Mouse (Mus musculus) gastrocnemius, postnatal 25 days (tissue): Measurements from ENCODE around the gene Bcar3. TPM values are rescaled to one million over a fixed set of nuclear protein-coding genes. Genes with fewer than 3 reads are reported as not detected.

Source experiments
- DNase-seq: peaks from one replicate; pipeline ENCODE4 v3.0.0; 2022
- total RNA-seq, 2 experiments: library from RNA; stranded (reverse); gene quantifications; 1 replicate in 1 of 2; 2 replicates in 1 of 2; pipeline ENCODE4 v1.2.3; 2021

Gene Bcar3
- total RNA-seq, 2 experiments from 2014 or later: 3.4 to 4.4 TPM

GRCm38 (mm10) chr3:122292300-122293222 is 1.4 kb upstream of the Bcar3 start:
- peak; percentile 90 for DNase-seq

- DNase-seq: peak; percentile 92
These were observed 548 bp upstream of the Bcar3 start for GRCm38 (mm10) chr3:122293223-122293953.

GRCm38 (mm10) chr3:122295511-122295910 is 1.6 kb downstream of the Bcar3 start:
- no peak for DNase-seq

GRCm38 (mm10) chr3:122296979-122297378 is 3.0 kb downstream of the Bcar3 start:
- peak; percentile 27 for DNase-seq

DNA sequence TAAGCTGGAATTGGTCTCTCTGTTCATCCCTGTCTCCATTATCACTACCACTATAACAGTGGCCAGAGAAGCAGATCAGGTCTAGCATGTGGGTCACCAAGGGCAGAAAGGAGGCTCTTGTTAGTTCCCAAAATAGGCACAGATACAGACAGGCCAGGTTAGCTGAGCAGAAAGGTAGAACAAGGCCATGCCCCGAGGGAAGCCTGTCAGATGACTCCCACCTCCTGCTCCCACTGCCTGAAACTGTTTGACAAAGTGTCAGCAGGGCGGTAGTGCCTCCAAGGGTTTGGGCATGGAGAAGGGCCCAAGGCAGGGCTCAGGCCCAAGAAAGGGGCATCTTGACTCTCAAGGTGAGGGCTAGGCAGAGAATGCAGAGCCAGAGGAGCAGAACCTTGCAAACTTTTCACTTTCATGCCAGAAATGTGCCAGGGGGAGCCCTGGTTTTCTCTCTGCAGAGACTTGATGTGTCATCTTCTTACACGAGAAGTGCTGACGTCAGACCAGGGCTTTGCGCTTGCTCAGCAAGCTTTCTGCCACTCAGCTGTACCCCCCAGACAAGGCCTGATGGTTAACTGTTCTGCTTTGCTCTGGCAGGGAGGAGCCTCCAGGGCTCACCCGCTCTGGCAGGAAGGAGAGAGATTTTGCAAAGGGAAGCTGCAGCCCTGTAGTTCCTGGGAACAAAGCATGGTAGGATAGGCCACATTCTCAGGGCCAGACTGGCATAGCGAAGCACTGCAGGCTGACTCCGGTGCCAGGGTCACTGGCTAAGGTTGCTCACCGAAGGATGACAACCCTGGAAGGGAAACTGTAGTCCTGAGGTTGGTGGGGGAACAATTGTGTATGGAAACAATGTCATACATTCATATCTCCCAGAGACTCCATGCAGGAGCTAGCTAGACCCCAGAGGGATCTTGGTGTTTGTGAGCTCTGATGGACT is 7.3 kb downstream of the Bcar3 start:
- peak; percentile 44 for DNase-seq

DNA sequence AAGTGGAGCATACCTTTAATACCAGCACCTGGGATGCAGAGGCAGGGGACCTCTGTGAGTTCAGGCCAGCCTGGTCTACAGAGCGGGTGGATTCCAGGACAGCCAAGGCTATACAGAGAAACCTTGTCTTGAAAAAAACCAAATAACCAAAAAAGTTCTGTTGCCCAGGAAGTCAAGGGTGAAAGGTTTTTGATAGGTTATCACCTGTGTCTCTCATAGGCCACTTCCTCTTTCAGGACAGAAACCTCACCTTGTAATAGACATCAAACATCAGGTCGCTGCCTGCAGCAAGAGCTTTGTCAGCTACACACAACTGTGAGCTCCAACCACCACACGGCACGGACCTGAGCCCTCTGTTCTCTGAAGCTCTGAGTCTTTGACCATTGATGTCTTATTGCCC is 10.6 kb downstream of the Bcar3 start:
- DNase-seq: no peak

DNA sequence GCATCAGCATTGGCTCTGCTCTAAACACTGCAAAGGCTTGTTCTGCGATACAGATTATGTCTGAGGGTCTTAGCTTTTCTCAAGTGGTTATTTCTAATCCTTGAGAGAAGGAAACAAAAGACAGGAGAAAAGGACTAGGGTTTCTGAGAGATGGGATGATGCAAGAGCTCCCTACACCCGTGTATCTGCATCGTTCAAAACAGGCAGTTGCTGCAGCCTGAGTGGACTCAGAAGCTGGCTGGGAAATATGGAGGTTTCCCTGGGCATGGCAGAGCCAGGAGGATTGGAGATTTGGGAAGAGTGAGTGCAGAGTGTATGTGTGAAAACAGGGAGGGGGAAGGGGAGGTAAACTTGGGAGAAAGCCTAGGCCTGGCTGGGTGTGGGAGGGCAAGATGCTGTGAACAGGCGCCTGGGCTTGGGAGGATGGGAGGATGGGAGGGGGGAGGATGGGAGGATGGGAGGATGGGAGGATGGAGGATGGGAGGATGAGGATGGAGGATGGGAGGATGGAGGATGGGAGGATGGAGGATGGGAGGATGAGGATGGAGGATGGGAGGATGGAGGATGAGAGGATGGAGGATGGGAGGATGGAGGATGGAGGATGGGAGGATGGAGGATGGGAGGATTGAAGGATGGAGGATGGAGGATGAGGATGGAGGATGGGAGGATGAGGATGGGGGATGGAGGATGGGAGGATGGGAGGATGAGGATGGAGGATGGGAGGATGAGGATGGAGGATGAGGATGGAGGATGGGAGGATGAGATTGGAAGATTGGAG is 14.1 kb downstream of the Bcar3 start:
- DNase-seq: no peak

DNA sequence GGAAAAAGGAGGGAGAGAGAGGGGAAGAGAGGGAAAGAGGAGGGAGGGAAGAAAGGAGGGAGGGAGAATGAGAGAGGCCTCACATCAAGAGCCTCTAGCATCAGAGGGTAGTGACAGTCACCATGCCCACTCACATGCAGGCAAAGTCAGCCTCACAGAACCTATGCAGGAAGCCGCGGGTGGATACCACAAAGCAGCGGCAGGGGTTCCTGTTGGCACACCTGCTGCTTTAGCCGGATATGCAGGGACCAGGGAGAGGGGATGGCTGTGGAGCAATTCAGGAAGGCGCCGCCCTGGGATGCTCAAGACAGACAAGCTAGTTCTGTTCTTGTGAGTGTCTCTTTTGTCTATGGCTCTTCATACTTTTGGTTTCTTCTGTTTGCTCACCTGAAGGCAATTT is 15.0 kb downstream of the Bcar3 start:
- DNase-seq: no peak

DNA sequence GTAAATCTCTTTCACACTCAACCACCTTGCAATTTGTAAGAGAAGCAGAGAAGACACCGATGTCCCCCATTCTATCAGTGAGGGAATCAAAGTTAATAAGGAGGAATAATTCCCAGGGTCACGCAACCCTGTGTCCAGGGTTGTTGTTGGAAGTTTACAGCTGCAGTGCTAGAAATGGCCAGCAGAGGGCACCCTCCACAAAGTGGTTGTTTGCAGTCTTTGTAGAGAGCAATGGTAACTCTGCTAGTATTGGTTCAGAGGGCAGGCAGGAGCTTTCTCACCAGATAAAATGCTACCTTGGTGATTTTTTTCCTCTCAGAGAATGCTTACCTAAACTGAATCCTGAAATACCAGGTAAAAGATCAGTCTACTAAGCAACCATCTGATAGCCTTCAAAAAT is 18.1 kb downstream of the Bcar3 start:
- peak; percentile 43 for DNase-seq

DNA sequence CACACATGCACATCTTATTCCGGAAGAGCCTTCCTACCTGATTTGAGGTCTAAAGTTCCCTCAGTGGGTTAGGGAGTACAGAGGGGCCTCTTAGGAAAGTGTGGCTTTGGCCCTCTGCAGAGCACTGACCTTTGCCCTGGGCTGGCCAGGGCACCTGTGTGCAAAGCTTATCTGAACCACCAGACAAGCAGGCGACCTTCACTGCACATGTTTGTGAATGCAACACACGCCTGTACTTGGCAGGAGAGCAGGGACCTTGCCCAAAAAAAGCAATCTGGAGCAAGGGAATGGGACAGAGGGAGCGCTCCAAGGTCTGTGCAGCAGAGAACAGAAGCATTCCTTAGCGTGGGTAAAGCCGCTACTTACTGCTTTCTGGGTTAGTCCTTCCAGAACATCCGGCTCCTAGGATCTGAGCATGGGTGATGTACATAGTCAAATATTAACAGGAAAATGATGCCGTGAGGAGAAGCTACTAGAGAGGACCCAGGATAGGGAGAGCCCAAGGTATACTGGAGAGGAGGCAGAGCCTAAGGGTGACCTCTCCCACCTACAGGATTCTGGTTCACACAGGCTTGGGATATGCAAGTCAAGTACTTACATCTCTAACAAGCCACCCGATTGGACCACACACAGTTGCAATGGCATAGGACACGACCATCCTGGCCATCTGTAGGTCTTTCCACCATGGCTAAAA is 19.1 kb downstream of the Bcar3 start:
- DNase-seq: no peak

- DNase-seq: no peak
These were observed 20.0 kb downstream of the Bcar3 start for GRCm38 (mm10) chr3:122313936-122314335.

DNA sequence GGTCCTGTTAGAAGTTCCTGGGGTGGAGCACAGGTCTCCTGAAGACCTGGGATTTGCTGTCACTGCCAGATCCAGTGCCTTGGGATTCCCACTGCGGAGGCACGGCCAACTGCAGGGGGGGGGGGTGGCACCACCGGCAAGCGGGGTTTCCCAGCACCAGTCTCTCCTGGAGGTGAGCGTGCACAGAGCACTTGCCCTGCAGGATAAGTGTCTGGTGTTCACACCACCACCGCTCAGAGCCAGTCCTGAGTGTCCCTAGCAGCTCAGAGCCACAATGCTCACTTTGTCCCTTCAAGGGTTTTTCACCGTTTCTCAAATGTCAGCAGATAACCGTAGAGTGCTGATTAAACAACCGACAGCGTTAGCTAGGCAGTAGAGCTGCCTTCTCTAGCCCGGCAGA is 22.7 kb downstream of the Bcar3 start:
- DNase-seq: no peak

GRCm38 (mm10) chr3:122317339-122317738 is 23.4 kb downstream of the Bcar3 start:
- DNase-seq: no peak

DNA sequence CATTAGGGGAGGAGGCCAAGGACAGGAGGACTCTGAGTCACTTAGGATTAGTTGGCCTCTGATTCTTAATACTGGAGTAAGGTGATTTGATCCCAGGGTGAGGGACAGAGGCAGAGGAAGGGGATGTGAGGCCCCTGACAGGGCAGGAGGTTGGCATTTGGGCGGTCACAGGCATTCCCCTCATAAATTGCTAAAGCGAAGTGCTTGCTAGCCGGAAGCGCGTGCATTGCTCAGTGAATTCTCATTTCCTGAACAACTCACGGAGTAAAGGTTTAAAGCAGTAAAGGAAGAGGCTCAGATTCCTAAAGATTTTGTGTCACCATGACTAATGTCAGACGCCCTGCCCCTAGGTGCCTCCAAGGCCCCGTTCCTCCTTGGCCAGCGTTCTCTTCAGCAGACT is 28.3 kb downstream of the Bcar3 start:
- DNase-seq: no peak

DNA sequence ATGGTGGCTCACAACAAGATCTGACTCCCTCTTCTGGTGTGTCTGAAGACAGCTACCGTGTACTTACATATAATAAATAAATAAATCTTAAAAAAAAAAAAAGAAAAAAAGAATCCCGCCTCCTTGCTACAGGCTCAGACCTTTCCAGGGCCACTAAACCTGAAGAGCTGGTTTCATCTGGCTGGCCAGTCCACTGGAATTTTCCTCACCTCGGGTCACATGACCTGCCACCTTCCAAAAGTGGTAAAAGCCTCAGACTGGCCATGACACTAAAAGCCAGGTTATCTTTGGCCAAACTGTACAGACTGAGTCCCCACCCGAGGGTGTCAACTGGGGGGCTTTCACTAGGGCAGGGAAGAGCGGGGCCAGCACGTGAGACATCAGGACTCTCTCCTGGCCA is 29.9 kb downstream of the Bcar3 start:
- DNase-seq: no peak

DNA sequence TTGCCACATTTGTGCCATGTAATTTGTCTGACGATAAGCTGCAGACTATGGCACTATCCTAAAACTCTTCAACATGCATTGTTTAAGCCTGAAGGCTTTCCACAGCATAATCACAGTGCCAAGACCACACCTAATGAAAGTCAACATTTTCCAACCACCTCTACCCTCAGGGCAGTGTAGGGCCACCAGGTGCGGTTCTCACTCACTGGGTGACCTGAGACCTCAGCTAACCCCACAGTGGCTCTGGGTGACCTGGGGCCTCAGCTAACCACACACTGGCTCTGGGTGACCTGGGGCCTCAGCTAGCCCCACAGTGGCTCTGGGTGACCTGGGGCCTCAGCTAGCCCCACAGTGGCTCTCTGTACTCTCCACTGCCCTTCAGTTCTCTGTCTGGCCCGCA is 30.6 kb downstream of the Bcar3 start:
- no peak for DNase-seq

DNA sequence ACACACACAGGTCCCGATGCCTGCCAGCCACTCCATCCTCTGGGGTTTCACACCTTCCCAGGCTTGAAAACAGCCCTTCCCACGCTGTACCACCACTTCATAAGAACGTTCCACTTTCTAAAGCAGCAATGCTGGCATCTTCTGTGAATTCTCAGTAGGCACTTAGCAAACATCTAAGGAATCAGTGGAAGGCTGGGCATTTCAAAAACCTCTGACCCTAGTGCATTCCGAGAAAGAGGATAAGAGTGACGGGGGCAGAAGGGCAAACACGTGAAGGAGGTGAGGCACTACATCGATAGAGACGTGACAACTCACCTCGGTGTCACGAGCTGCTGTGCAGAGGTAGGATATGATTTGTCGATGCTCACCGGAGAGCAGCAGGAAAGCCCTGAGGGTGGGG is 36.5 kb downstream of the Bcar3 start:
- DNase-seq: no peak

DNA sequence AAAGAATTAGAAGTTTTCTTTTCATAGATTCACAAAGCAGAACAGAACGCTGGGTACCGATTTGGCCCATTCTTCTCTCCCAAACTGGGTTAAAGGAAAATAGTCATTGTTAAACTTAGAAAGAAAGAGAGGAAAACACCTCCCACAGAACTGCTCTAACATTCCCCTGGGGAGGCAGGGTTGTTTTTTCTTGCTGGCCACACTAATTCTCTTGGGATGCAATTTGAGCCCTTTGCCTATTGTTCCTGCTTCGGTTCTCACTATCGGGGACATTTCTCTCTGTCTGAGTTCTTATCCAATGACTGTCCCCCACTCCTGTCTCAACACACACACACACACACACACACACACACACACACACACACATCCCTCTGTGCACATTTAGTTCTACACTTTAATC is 39.6 kb downstream of the Bcar3 start:
- DNase-seq: no peak

DNA sequence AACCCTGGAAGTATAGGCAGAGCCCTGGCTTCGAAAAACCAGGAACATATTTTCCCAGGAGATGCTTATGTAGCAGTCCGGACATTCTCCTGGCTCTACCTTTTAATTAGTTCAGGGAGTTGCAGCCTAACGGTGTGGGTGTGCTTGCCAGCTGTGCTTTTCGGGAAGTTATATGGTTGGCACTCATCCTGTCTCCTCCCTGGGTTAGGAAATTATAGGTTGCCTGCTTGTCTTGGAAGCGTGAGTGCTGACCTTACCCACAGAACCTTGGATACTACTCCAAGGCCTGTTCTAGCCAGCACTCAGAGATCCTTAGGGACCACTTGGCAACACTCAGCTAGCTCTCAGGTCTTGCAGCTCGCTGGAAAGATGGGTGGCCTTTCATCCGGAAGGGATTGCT is 40.0 kb downstream of the Bcar3 start:
- DNase-seq: no peak

DNA sequence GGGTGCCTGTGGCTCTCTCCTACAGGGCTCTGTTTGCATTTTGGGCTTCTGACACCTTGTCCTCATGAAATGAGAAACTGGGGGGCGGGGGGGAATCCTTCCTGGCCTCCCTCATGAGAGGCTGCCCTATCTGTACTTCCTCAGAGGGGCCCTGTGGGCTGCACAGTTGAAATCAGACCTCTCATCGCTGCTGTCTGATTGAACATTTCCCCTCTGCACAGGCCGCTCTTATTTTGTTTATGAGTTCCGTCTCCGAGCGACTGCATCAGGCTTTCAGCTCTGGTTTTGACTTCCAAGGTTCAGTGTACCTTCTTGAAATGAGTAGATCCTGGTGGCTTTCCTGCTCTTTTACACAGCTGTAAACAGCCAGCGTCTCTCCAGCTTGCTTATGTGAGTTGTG is 40.4 kb downstream of the Bcar3 start:
- DNase-seq: no peak

- no peak for DNase-seq
These were observed 42.1 kb downstream of the Bcar3 start for GRCm38 (mm10) chr3:122336030-122336429.
